Mouse (Mus musculus): ENCODE data around the gene Tomt. TPM values are rescaled to one million over a fixed set of nuclear protein-coding genes. Genes with fewer than 3 reads are reported as not detected.

Gene Tomt
- polyA plus RNA-seq, 1 experiment from 2014 or later = 0.25 TPM

- Histone ChIP-seq H3K27me3 (ENCODE audit: control insufficient read depth, insufficient read depth, low read length) (no peaks in the 10 kb centered on the region), H3K9ac (replicated peaks; ENCODE audit: low read depth, low read length) (peak overlapping the region; percentile 44), H3K36me3 (ENCODE audit: control insufficient read depth, insufficient read depth, low read length) (no peaks in the 10 kb centered on the region), H3K9me3 (ENCODE audit: control insufficient read depth, low read length) (no peaks in the 10 kb centered on the region), H3K4me1 (ENCODE audit: control insufficient read depth, insufficient read depth, low read length) (0 out of 2 replicates have a peak, but pooled peaks cover 5% of the 10 kb centered on the region), H3K4me3 (ENCODE audit: low read depth, low read length) (peak overlapping the region; percentile 54), H3K4me2 (ENCODE audit: low read depth, low read length) (peak overlapping the region; percentile 37), H3K27ac (ENCODE audit: low read depth, low read length) (peak overlapping the region; percentile 77; the same call in 1 of the 2 replicates)
- WGBS = 39% methylated on average over 9 of the region's 9 CpGs
- ATAC-seq (ENCODE audit: low read depth) = peak; percentile 20; the same call in 1 of the 2 replicates
Observed at GRCm38 (mm10) chr7:101895695-101896094, 10.5 kb downstream of the Tomt start.

GRCm38 (mm10) chr7:101888460-101888859 is 17.7 kb downstream of the Tomt start:
- no peak overlapping the region for H3K27ac ChIP-seq (ENCODE audit: low read depth, low read length)
- no peak for ATAC-seq (ENCODE audit: low read depth)
- WGBS = 88% methylated on average over 4 of the region's 4 CpGs

GRCm38 (mm10) chr7:101886274-101886673 is 19.9 kb downstream of the Tomt start:
- no peak overlapping the region for H3K9ac ChIP-seq (replicated peaks; ENCODE audit: low read depth, low read length)
- no peak overlapping the region for H3K27ac ChIP-seq (ENCODE audit: low read depth, low read length)
- H3K36me3 ChIP-seq (ENCODE audit: control insufficient read depth, insufficient read depth, low read length) = no peaks in the 10 kb centered on the region
- H3K4me2 ChIP-seq (ENCODE audit: low read depth, low read length) = no peak overlapping the region
- H3K9me3 ChIP-seq (ENCODE audit: control insufficient read depth, low read length) = no peaks in the 10 kb centered on the region
- no peaks in the 10 kb centered on the region for H3K4me1 ChIP-seq (ENCODE audit: control insufficient read depth, insufficient read depth, low read length)
- no peak overlapping the region for H3K4me3 ChIP-seq (ENCODE audit: low read depth, low read length)
- no peaks in the 10 kb centered on the region for H3K27me3 ChIP-seq (ENCODE audit: control insufficient read depth, insufficient read depth, low read length)
- 88% methylated on average over 6 of the region's 6 CpGs for WGBS
- ATAC-seq (ENCODE audit: low read depth) = no peak

More at GRCm38 (mm10) chr7:101888460-101888859, 17.7 kb downstream of the Tomt start:
- Histone ChIP-seq H3K4me3 (ENCODE audit: low read depth, low read length) (no peak overlapping the region), H3K9me3 (ENCODE audit: control insufficient read depth, low read length) (no peaks in the 10 kb centered on the region), H3K4me2 (ENCODE audit: low read depth, low read length) (no peak overlapping the region), H3K27me3 (ENCODE audit: control insufficient read depth, insufficient read depth, low read length) (no peaks in the 10 kb centered on the region), H3K36me3 (ENCODE audit: control insufficient read depth, insufficient read depth, low read length) (no peaks in the 10 kb centered on the region), H3K4me1 (ENCODE audit: control insufficient read depth, insufficient read depth, low read length) (no peaks in the 10 kb centered on the region), H3K9ac (replicated peaks; ENCODE audit: low read depth, low read length) (no peak overlapping the region)

GRCm38 (mm10) chr7:101884160-101884559 is 22.0 kb downstream of the Tomt start:
- 85% methylated on average over 4 of the region's 4 CpGs for WGBS
- no peaks in the 10 kb centered on the region for H3K27me3 ChIP-seq (ENCODE audit: control insufficient read depth, insufficient read depth, low read length)
- no peak overlapping the region for H3K4me2 ChIP-seq (ENCODE audit: low read depth, low read length)
- H3K4me3 ChIP-seq (ENCODE audit: low read depth, low read length) = no peak overlapping the region
- H3K36me3 ChIP-seq (ENCODE audit: control insufficient read depth, insufficient read depth, low read length) = no peaks in the 10 kb centered on the region
- H3K9ac ChIP-seq (replicated peaks; ENCODE audit: low read depth, low read length) = no peak overlapping the region
- H3K27ac ChIP-seq (ENCODE audit: low read depth, low read length) = no peak overlapping the region
- no peaks in the 10 kb centered on the region for H3K9me3 ChIP-seq (ENCODE audit: control insufficient read depth, low read length)
- no peaks in the 10 kb centered on the region for H3K4me1 ChIP-seq (ENCODE audit: control insufficient read depth, insufficient read depth, low read length)
- ATAC-seq (ENCODE audit: low read depth) = no peak

GRCm38 (mm10) chr7:101882413-101883154 is 23.6 kb downstream of the Tomt start:
- H3K9me3 ChIP-seq (ENCODE audit: control insufficient read depth, low read length) = no peaks in the 10 kb centered on the region
- no peaks in the 10 kb centered on the region for H3K36me3 ChIP-seq (ENCODE audit: control insufficient read depth, insufficient read depth, low read length)
- no peak overlapping the region for H3K4me2 ChIP-seq (ENCODE audit: low read depth, low read length)
- no peak for ATAC-seq (ENCODE audit: low read depth)
- no peaks in the 10 kb centered on the region for H3K4me1 ChIP-seq (ENCODE audit: control insufficient read depth, insufficient read depth, low read length)
- no peak overlapping the region for H3K27ac ChIP-seq (ENCODE audit: low read depth, low read length)
- H3K4me3 ChIP-seq (ENCODE audit: low read depth, low read length) = no peak overlapping the region
- no peak overlapping the region for H3K9ac ChIP-seq (replicated peaks; ENCODE audit: low read depth, low read length)
- 61% methylated on average over 9 of the region's 9 CpGs for WGBS
- H3K27me3 ChIP-seq (ENCODE audit: control insufficient read depth, insufficient read depth, low read length) = no peaks in the 10 kb centered on the region

- H3K27ac ChIP-seq (ENCODE audit: low read depth, low read length) = no peak overlapping the region
- no peaks in the 10 kb centered on the region for H3K27me3 ChIP-seq (ENCODE audit: control insufficient read depth, insufficient read depth, low read length)
- no peak overlapping the region for H3K9ac ChIP-seq (replicated peaks; ENCODE audit: low read depth, low read length)
- 79% methylated on average over 4 of the region's 4 CpGs for WGBS
- H3K4me2 ChIP-seq (ENCODE audit: low read depth, low read length) = no peak overlapping the region
- H3K4me3 ChIP-seq (ENCODE audit: low read depth, low read length) = no peak overlapping the region
- H3K9me3 ChIP-seq (ENCODE audit: control insufficient read depth, low read length) = no peaks in the 10 kb centered on the region
- no peaks in the 10 kb centered on the region for H3K4me1 ChIP-seq (ENCODE audit: control insufficient read depth, insufficient read depth, low read length)
- H3K36me3 ChIP-seq (ENCODE audit: control insufficient read depth, insufficient read depth, low read length) = no peaks in the 10 kb centered on the region
- no peak for ATAC-seq (ENCODE audit: low read depth)
Observed at GRCm38 (mm10) chr7:101880855-101881254, 25.3 kb downstream of the Tomt start.

- Histone ChIP-seq H3K4me1 (ENCODE audit: control insufficient read depth, insufficient read depth, low read length) (no peaks in the 10 kb centered on the region), H3K27me3 (ENCODE audit: control insufficient read depth, insufficient read depth, low read length) (no peaks in the 10 kb centered on the region), H3K27ac (ENCODE audit: low read depth, low read length) (no peak overlapping the region), H3K4me3 (ENCODE audit: low read depth, low read length) (no peak overlapping the region), H3K9ac (replicated peaks; ENCODE audit: low read depth, low read length) (no peak overlapping the region), H3K4me2 (ENCODE audit: low read depth, low read length) (no peak overlapping the region), H3K9me3 (ENCODE audit: control insufficient read depth, low read length) (no peaks in the 10 kb centered on the region), H3K36me3 (ENCODE audit: control insufficient read depth, insufficient read depth, low read length) (no peaks in the 10 kb centered on the region)
- 97% methylated on average over 1 of the region's 1 CpGs for WGBS
- no peak for ATAC-seq (ENCODE audit: low read depth)
Observed at GRCm38 (mm10) chr7:101875978-101876377, 30.2 kb downstream of the Tomt start.

- Histone ChIP-seq H3K9me3 (ENCODE audit: control insufficient read depth, low read length) (no peaks in the 10 kb centered on the region), H3K4me3 (ENCODE audit: low read depth, low read length) (no peak overlapping the region), H3K27me3 (ENCODE audit: control insufficient read depth, insufficient read depth, low read length) (no peaks in the 10 kb centered on the region), H3K4me1 (ENCODE audit: control insufficient read depth, insufficient read depth, low read length) (no peaks in the 10 kb centered on the region), H3K27ac (ENCODE audit: low read depth, low read length) (no peak overlapping the region), H3K4me2 (ENCODE audit: low read depth, low read length) (no peak overlapping the region), H3K9ac (replicated peaks; ENCODE audit: low read depth, low read length) (no peak overlapping the region), H3K36me3 (ENCODE audit: control insufficient read depth, insufficient read depth, low read length) (no peaks in the 10 kb centered on the region)
- no peak for ATAC-seq (ENCODE audit: low read depth)
- 88% methylated on average over 3 of the region's 3 CpGs for WGBS
Observed at GRCm38 (mm10) chr7:101871296-101871695, 34.9 kb downstream of the Tomt start.

GRCm38 (mm10) chr7:101870629-101871028 is 35.5 kb downstream of the Tomt start, which contains the start of gene Folr1:
Folr1 (minus strand) TSS chr7:101870788.
- ATAC-seq (ENCODE audit: low read depth) = no peak

More at GRCm38 (mm10) chr7:101870629-101871028, 35.5 kb downstream of the Tomt start, which contains the start of gene Folr1:
- Histone ChIP-seq H3K36me3 (ENCODE audit: control insufficient read depth, insufficient read depth, low read length) (no peaks in the 10 kb centered on the region), H3K9me3 (ENCODE audit: control insufficient read depth, low read length) (no peaks in the 10 kb centered on the region), H3K27me3 (ENCODE audit: control insufficient read depth, insufficient read depth, low read length) (no peaks in the 10 kb centered on the region), H3K4me3 (ENCODE audit: low read depth, low read length) (no peak within 1 kb of the TSS), H3K27ac (ENCODE audit: low read depth, low read length) (no peak within 1 kb of the TSS), H3K4me1 (ENCODE audit: control insufficient read depth, insufficient read depth, low read length) (no peaks in the 10 kb centered on the region), H3K9ac (replicated peaks; ENCODE audit: low read depth, low read length) (no peak within 1 kb of the TSS), H3K4me2 (ENCODE audit: low read depth, low read length) (no peak within 1 kb of the TSS)
- WGBS = 25% methylated on average over 2 of the region's 2 CpGs
